Mouse (Mus musculus) kidney, postnatal 0 days (tissue): ENCODE measurements at regions not wholly inside any gene's neighbourhood (a gene's known extent, or its start where the extent isn't known, plus 50 kb on each side); places are given as distances from the start of the nearest gene placed in this dataset.

Source experiments
- ATAC-seq: fragments of 200-750 bp; cut with Nextera tagmentation; replicated peaks from 2 replicates; pipeline ENCODE4 v1.8.0; 2017; ENCODE audit warnings: low read depth, moderate number of reproducible peaks, moderate TSS enrichment, moderate library complexity; ENCODE audit not compliant: low FRiP score
- DNase-seq: peaks from one replicate; pipeline ENCODE4 v3.0.0-alpha.2; 2016; ENCODE audit warnings: low spot score
- H3K27ac ChIP-seq: fragments of 300-500 bp; sonication (generic); 2 replicates; pipeline ENCODE4 v1.5.1; 2014; ENCODE audit warnings: mild to moderate bottlenecking
- H3K27me3 ChIP-seq: fragments of 300-500 bp; sonication (generic); 2 replicates; pipeline ENCODE4 v1.6.1; 2014; ENCODE audit warnings: low read length, mixed read lengths; ENCODE audit not compliant: insufficient read depth
- H3K36me3 ChIP-seq: fragments of 300-500 bp; sonication (generic); 2 replicates; pipeline ENCODE4 v1.6.1; 2014; ENCODE audit warnings: low read length, mixed read lengths; ENCODE audit not compliant: insufficient read depth
- H3K4me1 ChIP-seq: fragments of 300-500 bp; sonication (generic); replicated peaks from 2 replicates; pipeline ENCODE4 v1.6.1; 2014; ENCODE audit warnings: antibody characterized with exemption, low read length, mixed read lengths; ENCODE audit not compliant: insufficient read depth
- H3K4me2 ChIP-seq: fragments of 300-500 bp; sonication (generic); 2 replicates; pipeline ENCODE4 v1.6.1; 2014; ENCODE audit warnings: mild to moderate bottlenecking, low read length, moderate library complexity, mixed read lengths
- H3K4me3 ChIP-seq: fragments of 300-500 bp; sonication (generic); replicated peaks from 2 replicates; pipeline ENCODE4 v1.5.1; 2014; ENCODE audit warnings: low read depth, low read length
- H3K9ac ChIP-seq: fragments of 300-500 bp; sonication (generic); 2 replicates; pipeline ENCODE4 v1.6.1; 2014; ENCODE audit warnings: low read depth, low read length
- H3K9me3 ChIP-seq: fragments of 300-500 bp; sonication (generic); replicated peaks from 2 replicates; pipeline ENCODE4 v1.6.1; 2016; ENCODE audit warnings: low read length, inconsistent platforms, mixed read lengths
- CTCF ChIP-seq: IDR thresholded peaks from 2 replicates; pipeline ENCODE4 v1.5.1; 2016; ENCODE audit warnings: antibody characterized with exemption, low read depth, mild to moderate bottlenecking, moderate library complexity
- WGBS: fragments of 180-500 bp; shearing (Covaris S2); extraction: QIAGEN DNeasy Blood & Tissue Kit; methylation state at CpG from one replicate; pipeline ENCODE4 v1.1.7; 2014; 5-methylcytosine and 5-hydroxymethylcytosine counted together

- Histone ChIP-seq H3K27me3 (no peaks in the 10 kb centered on the region), H3K27ac (no peak overlapping the region), H3K9me3 (no peaks in the 10 kb centered on the region), H3K36me3 (no peaks in the 10 kb centered on the region), H3K4me3 (no peak overlapping the region), H3K4me1 (no peaks in the 10 kb centered on the region), H3K9ac (no peak overlapping the region), H3K4me2 (no peak overlapping the region)
- no peak for ATAC-seq
- no peak for DNase-seq
- WGBS: 44% methylated on average over 5 of the region's 5 CpGs
- TF ChIP-seq CTCF: no peak
Observed at GRCm38 (mm10) chr14:46174386-46174785, 204.8 kb upstream of the Gm15217 start.

- Histone ChIP-seq H3K27me3 (no peaks in the 10 kb centered on the region), H3K36me3 (no peaks in the 10 kb centered on the region), H3K4me2 (no peak overlapping the region), H3K9me3 (no peaks in the 10 kb centered on the region), H3K9ac (no peak overlapping the region), H3K27ac (no peak overlapping the region), H3K4me3 (no peak overlapping the region), H3K4me1 (no peaks in the 10 kb centered on the region)
- TF ChIP-seq CTCF: no peak
- DNase-seq (no peak), ATAC-seq (no peak)
- WGBS: 84% methylated on average over 15 of the region's 15 CpGs
Observed at GRCm38 (mm10) chr14:46175291-46176216, 203.7 kb upstream of the Gm15217 start.

GRCm38 (mm10) chr14:46179024-46179423 is 200.2 kb upstream of the Gm15217 start:
- Histone ChIP-seq H3K9ac (no peak overlapping the region), H3K9me3 (no peaks in the 10 kb centered on the region), H3K4me1 (no peaks in the 10 kb centered on the region), H3K27me3 (no peaks in the 10 kb centered on the region), H3K4me2 (no peak overlapping the region), H3K4me3 (no peak overlapping the region), H3K27ac (no peak overlapping the region), H3K36me3 (no peaks in the 10 kb centered on the region)
- no peak for DNase-seq
- 74% methylated on average over 1 of the region's 1 CpGs for WGBS
- TF ChIP-seq CTCF: no peak
- ATAC-seq: no peak

GRCm38 (mm10) chr14:46191639-46192399 is 187.4 kb upstream of the Gm15217 start:
- H3K36me3 ChIP-seq: no peaks in the 10 kb centered on the region
- no peak overlapping the region for H3K27ac ChIP-seq
- H3K4me3 ChIP-seq: no peak overlapping the region
- DNase-seq: peak; percentile 11
- no peaks in the 10 kb centered on the region for H3K9me3 ChIP-seq
- no peaks in the 10 kb centered on the region for H3K27me3 ChIP-seq
- H3K4me2 ChIP-seq: no peak overlapping the region
- WGBS: 64% methylated on average over 8 of the region's 8 CpGs
- no peak overlapping the region for H3K9ac ChIP-seq
- no peak for ATAC-seq
- TF ChIP-seq CTCF: no peak
- H3K4me1 ChIP-seq: no peaks in the 10 kb centered on the region

GRCm38 (mm10) chr14:46193577-46193976 is 185.6 kb upstream of the Gm15217 start:
- Histone ChIP-seq H3K27ac (no peak overlapping the region), H3K36me3 (no peaks in the 10 kb centered on the region), H3K9me3 (no peaks in the 10 kb centered on the region), H3K4me1 (no peaks in the 10 kb centered on the region), H3K27me3 (no peaks in the 10 kb centered on the region), H3K4me2 (no peak overlapping the region), H3K4me3 (no peak overlapping the region), H3K9ac (no peak overlapping the region)
- no peak for TF ChIP-seq CTCF
- no peak for ATAC-seq
- DNase-seq: no peak
- 88% methylated on average over 4 of the region's 4 CpGs for WGBS

GRCm38 (mm10) chr14:46195939-46196338 is 183.3 kb upstream of the Gm15217 start:
- Histone ChIP-seq H3K27ac (no peak overlapping the region), H3K4me2 (no peak overlapping the region), H3K27me3 (no peaks in the 10 kb centered on the region), H3K4me1 (no peaks in the 10 kb centered on the region), H3K4me3 (no peak overlapping the region), H3K9me3 (no peaks in the 10 kb centered on the region), H3K9ac (no peak overlapping the region), H3K36me3 (no peaks in the 10 kb centered on the region)
- 71% methylated on average over 6 of the region's 6 CpGs for WGBS
- ATAC-seq: no peak
- TF ChIP-seq CTCF: no peak
- no peak for DNase-seq
